Mouse (Mus musculus) heart, embryonic 14.5 days (tissue): ENCODE data around the gene Rcc1l. TPM values are rescaled to one million over a fixed set of nuclear protein-coding genes. Genes with fewer than 3 reads are reported as not detected.

ENCODE experiments used
- ATAC-seq: fragments of 200-750 bp; cut with Nextera tagmentation; 2 replicates; pipeline ENCODE4 v1.8.0; 2017; ENCODE audit warnings: low read depth, moderate TSS enrichment; ENCODE audit not compliant: insufficient number of reproducible peaks, insufficient read depth, low FRiP score
- H3K27ac ChIP-seq, 2 experiments: fragments of 200-500 bp in 1 of 2; fragments of 300-500 bp in 1 of 2; sonication (generic) in 1 of 2; replicated peaks in 1 of 2; 2 replicates each; pipeline ENCODE4 v1.5.1; 2012 to 2014; ENCODE audit warnings: low read depth in 2 of 2, low read length in 2 of 2, control low read depth in 1 of 2, mild to moderate bottlenecking in 1 of 2, mixed read lengths in 1 of 2; ENCODE audit not compliant: control insufficient read depth in 1 of 2, insufficient read depth in 1 of 2
- H3K27me3 ChIP-seq: fragments of 300-500 bp; sonication (generic); 2 replicates; pipeline ENCODE4 v1.6.1; 2014; ENCODE audit warnings: mild to moderate bottlenecking, low read length, control low read depth; ENCODE audit not compliant: control insufficient read depth, insufficient read depth
- H3K36me3 ChIP-seq: fragments of 300-500 bp; sonication (generic); 2 replicates; pipeline ENCODE4 v1.6.1; 2014; ENCODE audit warnings: mild to moderate bottlenecking, control low read depth, low read length, mixed read lengths; ENCODE audit not compliant: control insufficient read depth, insufficient read depth
- H3K4me1 ChIP-seq, 2 experiments: fragments of 200-500 bp in 1 of 2; fragments of 300-500 bp in 1 of 2; sonication (generic) in 1 of 2; 2 replicates each; pipeline ENCODE4 v1.6.1; 2012 to 2014; ENCODE audit warnings: low read length in 2 of 2, control low read depth in 1 of 2, mixed read lengths in 1 of 2; ENCODE audit not compliant: control insufficient read depth in 2 of 2, insufficient read depth in 2 of 2
- H3K4me2 ChIP-seq: fragments of 300-500 bp; sonication (generic); 2 replicates; pipeline ENCODE4 v1.6.1; 2014; ENCODE audit warnings: mild to moderate bottlenecking, low read length
- H3K4me3 ChIP-seq, 2 experiments: fragments of 200-500 bp in 1 of 2; fragments of 300-500 bp in 1 of 2; sonication (generic) in 1 of 2; 2 replicates each; pipeline ENCODE4 v1.5.1; 2012 to 2014; ENCODE audit warnings: low read length in 2 of 2, mild to moderate bottlenecking in 2 of 2, control low read depth in 1 of 2, low read depth in 1 of 2, moderate library complexity in 1 of 2; ENCODE audit not compliant: control insufficient read depth in 1 of 2, insufficient read depth in 1 of 2
- H3K9ac ChIP-seq: fragments of 300-500 bp; sonication (generic); 2 replicates; pipeline ENCODE4 v1.6.1; 2014; ENCODE audit warnings: mild to moderate bottlenecking, low read length
- H3K9me3 ChIP-seq: fragments of 300-500 bp; sonication (generic); 2 replicates; pipeline ENCODE4 v1.6.1; 2016; ENCODE audit warnings: low read length, control low read depth; ENCODE audit not compliant: control insufficient read depth
- WGBS: fragments of 180-500 bp; shearing (Covaris S2); extraction: QIAGEN DNeasy Blood & Tissue Kit; methylation state at CpG from one replicate; pipeline ENCODE4 v1.1.7; 2014; 5-methylcytosine and 5-hydroxymethylcytosine counted together
- polyA plus RNA-seq: library from polyadenylated mRNA; unstranded; fragments of >200 nt; fragmentation: Nextera tagmentation; extraction: Ambion mirVana; gene quantifications from 2 replicates; pipeline ENCODE4 v1.2.1, GENCODE M21; 2014

Gene Rcc1l
- polyA plus RNA-seq, 1 experiment from 2014 or later: 18.8 TPM

DNA sequence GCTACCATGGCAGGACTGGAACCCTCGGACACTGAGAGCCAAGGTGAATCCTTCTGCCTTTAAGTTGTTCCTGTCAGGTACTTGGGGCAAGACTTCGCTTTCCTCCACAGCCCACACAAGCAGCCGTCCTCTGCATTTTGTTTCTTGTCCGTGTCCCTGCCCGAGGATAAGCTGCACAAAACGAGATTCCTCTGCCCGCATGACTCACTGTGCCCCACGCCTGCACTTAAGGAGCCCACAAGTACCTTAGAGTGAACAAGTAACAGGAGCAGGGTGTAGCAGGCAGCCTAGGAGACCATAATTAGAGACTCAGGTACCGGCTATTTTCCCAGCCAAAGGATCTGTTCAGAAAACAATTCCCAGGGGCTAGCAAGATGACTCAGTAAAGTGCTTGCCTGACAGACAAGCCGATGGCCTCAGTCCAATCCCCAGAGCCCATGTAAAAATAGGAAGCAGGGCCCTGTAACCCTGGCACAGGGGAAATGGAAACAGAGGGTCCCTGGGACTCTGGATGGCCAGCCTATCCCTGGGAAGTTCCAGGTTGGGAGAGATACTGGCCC is 29.3 kb downstream of the Rcc1l start:
- Histone ChIP-seq H3K9me3 (peaks cover 9% of the 10 kb centered on the region; the same call in 1 of the 2 replicates), H3K4me3 (no peak overlapping the region), H3K27me3 (no peaks in the 10 kb centered on the region), H3K9ac (no peak overlapping the region), H3K4me2 (no peak overlapping the region), H3K27ac (peak overlapping the region; percentile 39 to 43), H3K36me3 (peaks cover 47% of the 10 kb centered on the region), H3K4me1 (peaks cover 5 to 6% of the 10 kb centered on the region in 2 experiments)
- 50% methylated on average over 10 of the region's 10 CpGs for WGBS
- no peak for ATAC-seq

DNA sequence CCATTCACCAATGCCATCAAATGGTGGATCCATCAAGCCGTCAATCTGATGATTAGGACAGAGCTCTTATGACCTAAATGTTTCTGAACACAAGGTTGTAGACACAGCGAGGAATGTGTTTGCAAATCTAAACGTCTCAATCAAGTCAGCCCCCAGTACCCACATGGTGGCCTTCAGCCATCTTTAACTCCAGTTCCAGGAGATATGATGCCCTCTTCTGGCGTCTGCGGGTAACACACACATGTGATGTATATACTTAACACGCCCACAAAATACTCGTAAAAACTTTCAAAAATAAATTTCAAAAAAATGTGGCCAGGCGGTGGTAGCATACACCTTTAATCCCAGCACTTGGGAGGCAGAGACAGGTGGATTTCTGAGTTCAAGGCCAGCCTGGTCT is 31.6 kb downstream of the Rcc1l start:
- H3K4me2 ChIP-seq: no peak overlapping the region
- H3K9me3 ChIP-seq: peaks cover 7% of the 10 kb centered on the region; the same call in 1 of the 2 replicates
- ATAC-seq: no peak
- peaks cover 25% of the 10 kb centered on the region for H3K36me3 ChIP-seq
- H3K9ac ChIP-seq: no peak overlapping the region
- H3K27ac ChIP-seq: no peak overlapping the region
- no peak overlapping the region for H3K4me3 ChIP-seq
- WGBS: 92% methylated on average over 8 of the region's 8 CpGs
- H3K4me1 ChIP-seq: peaks cover 5 to 6% of the 10 kb centered on the region in 2 experiments
- H3K27me3 ChIP-seq: no peaks in the 10 kb centered on the region

DNA sequence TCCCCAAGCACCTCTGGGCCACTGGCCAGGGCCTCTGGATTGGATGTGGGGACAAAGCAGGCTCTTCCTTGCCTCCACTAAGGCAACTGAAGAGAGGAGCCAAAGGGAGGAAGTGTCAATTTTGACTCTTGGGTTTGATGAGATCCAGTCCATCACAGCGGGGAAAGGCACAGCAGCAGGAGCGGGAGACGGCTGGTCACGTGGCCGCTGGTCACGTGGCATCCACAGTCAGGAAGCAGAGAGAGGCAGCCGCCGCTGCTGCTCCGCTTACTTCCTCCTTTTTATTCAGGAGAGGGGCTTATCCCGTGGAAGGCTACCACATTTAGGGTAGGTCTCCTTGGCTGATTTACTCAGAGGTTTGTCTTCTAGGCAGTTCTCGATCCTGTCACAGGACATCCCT is 34.2 kb downstream of the Rcc1l start:
- Histone ChIP-seq H3K27ac (no peak overlapping the region), H3K4me3 (no peak overlapping the region), H3K27me3 (no peaks in the 10 kb centered on the region), H3K9me3 (peaks cover 7% of the 10 kb centered on the region; the same call in 1 of the 2 replicates), H3K9ac (no peak overlapping the region), H3K36me3 (peaks cover 4% of the 10 kb centered on the region; the same call in 1 of the 2 replicates), H3K4me2 (no peak overlapping the region), H3K4me1 (peaks cover 3 to 5% of the 10 kb centered on the region in 2 experiments)
- no peak for ATAC-seq
- WGBS: 66% methylated on average over 11 of the region's 11 CpGs

DNA sequence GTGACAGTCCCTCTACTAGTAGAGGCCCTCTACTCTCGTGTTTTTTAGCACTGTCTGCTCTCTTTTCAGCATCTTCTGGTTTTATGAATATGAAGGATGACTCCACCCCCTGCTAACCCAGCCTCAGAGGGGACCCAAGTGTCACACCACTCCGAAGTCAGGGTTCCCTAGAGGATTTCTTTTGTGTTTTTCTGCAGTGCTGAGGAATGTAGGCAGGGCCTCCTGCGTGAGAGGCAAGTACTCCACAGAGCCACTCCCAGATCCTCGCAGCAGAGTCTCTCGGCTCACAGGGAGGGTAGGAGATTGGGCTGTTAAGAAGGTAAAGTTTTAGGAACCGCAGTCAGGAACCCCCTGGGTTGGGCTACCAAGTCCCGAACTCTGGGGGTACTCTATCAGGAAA is 35.3 kb downstream of the Rcc1l start:
- Histone ChIP-seq H3K4me3 (no peak overlapping the region), H3K9ac (no peak overlapping the region), H3K4me1 (no peaks in the 10 kb centered on the region; a peak in 1 of 4 replicates), H3K27ac (no peak overlapping the region), H3K36me3 (peaks cover 5% of the 10 kb centered on the region), H3K9me3 (peaks cover 7% of the 10 kb centered on the region; the same call in 1 of the 2 replicates), H3K27me3 (no peaks in the 10 kb centered on the region), H3K4me2 (no peak overlapping the region)
- ATAC-seq: no peak
- 53% methylated on average over 7 of the region's 7 CpGs for WGBS

DNA sequence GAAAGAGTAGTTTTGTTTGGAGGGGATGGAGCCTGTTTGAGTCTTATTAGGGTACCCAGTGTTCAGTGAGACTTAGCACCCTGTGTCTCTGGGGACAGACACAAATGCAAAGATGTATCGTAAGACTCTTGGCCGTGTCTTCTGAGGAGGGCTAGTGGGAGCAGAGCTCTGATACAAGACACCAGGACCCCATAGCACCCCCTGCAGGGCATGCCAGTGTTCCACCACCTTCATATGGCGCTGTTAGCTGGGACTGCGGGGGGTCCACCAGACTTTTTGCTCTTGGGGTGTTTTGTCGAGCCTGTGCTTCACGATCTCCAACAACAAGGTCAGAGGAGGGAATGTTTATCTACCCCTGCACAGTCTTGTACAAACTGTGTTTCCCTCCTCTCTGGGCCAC is 37.1 kb downstream of the Rcc1l start:
- Histone ChIP-seq H3K9ac (no peak overlapping the region), H3K27me3 (no peaks in the 10 kb centered on the region), H3K4me3 (no peak overlapping the region), H3K4me2 (no peak overlapping the region), H3K9me3 (no peaks in the 10 kb centered on the region), H3K4me1 (no peaks in the 10 kb centered on the region; a peak in 1 of 4 replicates), H3K27ac (no peak overlapping the region), H3K36me3 (peaks cover 9% of the 10 kb centered on the region)
- ATAC-seq: no peak
- WGBS: 79% methylated on average over 6 of the region's 6 CpGs

DNA sequence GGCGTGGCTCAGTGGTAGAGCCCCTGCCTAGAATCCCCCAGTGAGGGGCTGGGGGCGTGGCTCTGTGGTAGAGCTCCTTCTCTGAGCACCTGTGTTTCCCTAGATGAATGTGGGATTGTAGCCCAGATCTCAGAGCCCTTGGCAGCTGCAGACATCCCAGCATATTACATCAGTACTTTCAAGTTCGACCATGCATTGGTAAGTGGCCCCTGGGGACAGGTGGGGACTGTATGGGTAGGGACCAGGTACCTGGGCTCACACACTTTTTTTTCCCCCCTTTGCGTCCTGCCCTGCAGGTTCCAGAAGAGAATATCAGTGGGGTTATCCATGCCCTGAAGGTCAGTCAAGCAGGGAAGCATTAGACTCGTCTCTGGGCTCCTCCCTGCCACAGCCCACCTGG is 38.6 kb downstream of the Rcc1l start:
- Histone ChIP-seq H3K27ac (no peak overlapping the region), H3K9me3 (no peaks in the 10 kb centered on the region), H3K36me3 (peaks cover 13% of the 10 kb centered on the region), H3K4me3 (no peak overlapping the region), H3K4me2 (no peak overlapping the region), H3K4me1 (no peaks in the 10 kb centered on the region; a peak in 1 of 4 replicates), H3K27me3 (no peaks in the 10 kb centered on the region), H3K9ac (no peak overlapping the region)
- no peak for ATAC-seq
- WGBS: 84% methylated on average over 5 of the region's 5 CpGs

DNA sequence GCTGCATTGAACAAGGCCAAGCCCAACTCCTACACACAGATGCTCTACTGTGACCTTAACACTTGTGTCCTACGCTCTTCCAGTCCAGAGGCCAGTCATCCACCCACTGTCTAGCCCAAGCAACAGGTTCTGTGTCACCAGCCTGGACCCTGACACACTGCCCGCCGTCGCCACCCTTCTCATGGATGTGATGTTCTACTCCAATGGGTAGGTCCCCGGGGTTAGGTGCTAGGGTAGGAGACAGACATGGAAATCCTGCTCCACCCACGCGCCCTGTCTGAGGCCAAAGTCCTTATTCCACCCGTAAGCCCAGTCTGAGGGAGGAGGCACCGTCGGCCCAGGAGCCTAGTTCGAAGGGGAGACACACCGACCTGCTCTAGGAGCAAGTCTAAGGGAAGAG is 40.6 kb downstream of the Rcc1l start:
- Histone ChIP-seq H3K4me3 (no peak overlapping the region), H3K9me3 (no peaks in the 10 kb centered on the region), H3K9ac (no peak overlapping the region), H3K27me3 (no peaks in the 10 kb centered on the region), H3K4me2 (no peak overlapping the region), H3K4me1 (0 out of 4 replicates have a peak, but pooled peaks cover 0 to 2% of the 10 kb centered on the region in 2 experiments), H3K27ac (no peak overlapping the region), H3K36me3 (peaks cover 13% of the 10 kb centered on the region)
- WGBS: 93% methylated on average over 12 of the region's 12 CpGs
- ATAC-seq: no peak

DNA sequence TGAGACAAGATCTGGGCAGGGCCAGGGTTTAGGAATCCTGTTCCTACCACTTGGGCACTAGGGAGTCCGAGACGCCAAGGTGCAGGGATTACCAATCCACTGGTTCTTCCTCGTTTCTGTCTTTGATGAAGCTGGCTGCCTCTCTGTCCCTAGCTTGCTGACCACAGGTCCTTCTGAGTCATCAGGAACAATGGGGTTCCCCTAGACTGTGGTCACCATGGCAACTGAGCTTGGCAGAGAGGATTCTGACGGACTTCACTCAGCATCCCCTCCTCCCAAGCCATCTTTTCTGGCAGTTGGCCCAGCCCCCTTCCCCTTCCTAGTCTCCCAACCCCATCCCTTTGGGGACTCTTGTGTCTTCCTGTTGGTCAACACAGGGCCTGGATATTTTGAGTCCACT is 45.0 kb downstream of the Rcc1l start:
- Histone ChIP-seq H3K27me3 (no peaks in the 10 kb centered on the region), H3K27ac (no peak overlapping the region), H3K9me3 (peaks cover 2% of the 10 kb centered on the region; the same call in 1 of the 2 replicates), H3K4me1 (0 out of 4 replicates have a peak, but pooled peaks cover 0 to 2% of the 10 kb centered on the region in 2 experiments), H3K4me2 (no peak overlapping the region), H3K4me3 (no peak overlapping the region), H3K9ac (no peak overlapping the region), H3K36me3 (peaks cover 17% of the 10 kb centered on the region)
- ATAC-seq: no peak
- 48% methylated on average over 4 of the region's 4 CpGs for WGBS
